Mouse (Mus musculus) c-Kit-positive CD71-positive TER-119-negative erythroid progenitor cells, embryonic 14.5 days (primary cell): Measurements from ENCODE around the gene Mthfsd.

ENCODE experiments used
- DNase-seq: peaks from one replicate; pipeline ENCODE4 v3.0.0-alpha.2; 2013; ENCODE audit warnings: low read depth

Mthfsd gene

GRCm38 (mm10) chr8:121121704-121122103 lies 13.5 kb upstream of the Mthfsd start:
- no peak for DNase-seq

GRCm38 (mm10) chr8:121120456-121121419 lies 12.5 kb upstream of the Mthfsd start:
- no peak for DNase-seq

GRCm38 (mm10) chr8:121119635-121120455 lies 11.7 kb upstream of the Mthfsd start:
- no peak for DNase-seq

GRCm38 (mm10) chr8:121118634-121119420 lies 10.6 kb upstream of the Mthfsd start:
- DNase-seq, result no peak

GRCm38 (mm10) chr8:121117906-121118305 lies 9.7 kb upstream of the Mthfsd start:
- no peak for DNase-seq

- DNase-seq, result no peak
Measured at GRCm38 (mm10) chr8:121117186-121117651, 9.0 kb upstream of the Mthfsd start.

GRCm38 (mm10) chr8:121116591-121117185 lies 8.5 kb upstream of the Mthfsd start:
- DNase-seq, result no peak

GRCm38 (mm10) chr8:121115948-121116347 lies 7.8 kb upstream of the Mthfsd start, which contains the start of gene Foxc2:
Gene Foxc2, plus strand, starts transcription at chr8:121116171.
- DNase-seq, result peak; percentile 47

GRCm38 (mm10) chr8:121115136-121115535 lies 6.9 kb upstream of the Mthfsd start:
- DNase-seq, result no peak

GRCm38 (mm10) chr8:121113261-121113660 lies 5.1 kb upstream of the Mthfsd start:
- DNase-seq, result peak; percentile 93

GRCm38 (mm10) chr8:121111145-121111907 lies 3.1 kb upstream of the Mthfsd start:
- no peak for DNase-seq

- no peak for DNase-seq
Measured at GRCm38 (mm10) chr8:121108657-121109056, 465 bp upstream of the Mthfsd start.

GRCm38 (mm10) chr8:121104049-121104818 lies 4.0 kb downstream of the Mthfsd start:
- DNase-seq, result peak; percentile 65

GRCm38 (mm10) chr8:121093496-121093895 lies 14.7 kb downstream of the Mthfsd start:
- DNase-seq, result no peak

GRCm38 (mm10) chr8:121092627-121093026 lies 15.6 kb downstream of the Mthfsd start:
- peak; percentile 68 for DNase-seq

- no peak for DNase-seq
Measured at GRCm38 (mm10) chr8:121092141-121092540, 16.1 kb downstream of the Mthfsd start.

GRCm38 (mm10) chr8:121090716-121091115 lies 17.5 kb downstream of the Mthfsd start:
- no peak for DNase-seq

GRCm38 (mm10) chr8:121089631-121090380 lies 18.4 kb downstream of the Mthfsd start:
- DNase-seq, result no peak
